Mouse (Mus musculus) natural killer cell, adult 2 months (primary cell): ENCODE results near the gene Iqgap1.
A peak's percentile ranks its signal among the peaks of the same experiment; 100 is the strongest.
"Not testable (repeated sequence)": the region's sequence is repeated elsewhere in the genome, so short reads cannot be mapped to it uniquely, and the experiment has no call there.

ENCODE experiments used
- DNase-seq, 2 experiments: peaks; one replicate each; pipeline ENCODE4 v3.0.0; 2022; ENCODE audit warnings: low spot score in 2 of 2

The Iqgap1 gene

GRCm38 (mm10) chr7:80773834-80774614 lies 51.8 kb downstream of the Iqgap1 start:
- DNase-seq: no peak

- no peak for DNase-seq
Observed at GRCm38 (mm10) chr7:80770466-80770865, 55.3 kb downstream of the Iqgap1 start.

GRCm38 (mm10) chr7:80766861-80767312 lies 58.9 kb downstream of the Iqgap1 start:
- no peak for DNase-seq

- DNase-seq: peak; percentile 74 to 77
Observed at GRCm38 (mm10) chr7:80766072-80766471, 59.7 kb downstream of the Iqgap1 start.

GRCm38 (mm10) chr7:80763864-80764437 lies 61.8 kb downstream of the Iqgap1 start:
- DNase-seq: no peak

GRCm38 (mm10) chr7:80762297-80762696 lies 63.5 kb downstream of the Iqgap1 start:
- no peak for DNase-seq

GRCm38 (mm10) chr7:80754086-80754485 lies 71.7 kb downstream of the Iqgap1 start:
- peak in 1 of 2 experiments; percentile 16 for DNase-seq

GRCm38 (mm10) chr7:80753613-80754012 lies 72.2 kb downstream of the Iqgap1 start:
- peak; percentile 14 to 24 for DNase-seq

GRCm38 (mm10) chr7:80749624-80750023 lies 76.2 kb downstream of the Iqgap1 start:
- DNase-seq: no peak

GRCm38 (mm10) chr7:80749109-80749508 lies 76.7 kb downstream of the Iqgap1 start:
- not testable (repeated sequence) for DNase-seq

- DNase-seq: no peak
Observed at GRCm38 (mm10) chr7:80747371-80747770, 78.4 kb downstream of the Iqgap1 start.

- no peak for DNase-seq
Observed at GRCm38 (mm10) chr7:80746166-80746761, 79.5 kb downstream of the Iqgap1 start.

- DNase-seq: no peak
Observed at GRCm38 (mm10) chr7:80745746-80746145, 80.0 kb downstream of the Iqgap1 start.

- DNase-seq: no peak
Observed at GRCm38 (mm10) chr7:80745250-80745649, 80.5 kb downstream of the Iqgap1 start.

GRCm38 (mm10) chr7:80743920-80744630 lies 81.7 kb downstream of the Iqgap1 start:
- DNase-seq: no peak

GRCm38 (mm10) chr7:80742671-80743070 lies 83.1 kb downstream of the Iqgap1 start:
- DNase-seq: no peak

- peak in 1 of 2 experiments; percentile 37 for DNase-seq
Observed at GRCm38 (mm10) chr7:80740954-80741353, 84.8 kb downstream of the Iqgap1 start.

GRCm38 (mm10) chr7:80736199-80736598 lies 89.6 kb downstream of the Iqgap1 start:
- DNase-seq: no peak

- no peak for DNase-seq
Observed at GRCm38 (mm10) chr7:80732986-80733385, 92.8 kb downstream of the Iqgap1 start.

- peak; percentile 41 to 65 for DNase-seq
Observed at GRCm38 (mm10) chr7:80729662-80730061, 96.1 kb downstream of the Iqgap1 start.

- DNase-seq: no peak
Observed at GRCm38 (mm10) chr7:80721041-80721440, 104.7 kb downstream of the Iqgap1 start.

- no peak for DNase-seq
Observed at GRCm38 (mm10) chr7:80719582-80719981, 106.2 kb downstream of the Iqgap1 start.
